Mouse (Mus musculus): ENCODE measurements around the gene Bcl9. TPM values are rescaled to one million over a fixed set of nuclear protein-coding genes. Genes with fewer than 3 reads are reported as not detected.
A peak's percentile ranks its signal among the peaks of the same experiment; 100 is the strongest.

Gene Bcl9
- total RNA-seq, 2 experiments from 2014 or later: 64.7 to 67.6 TPM

DNA sequence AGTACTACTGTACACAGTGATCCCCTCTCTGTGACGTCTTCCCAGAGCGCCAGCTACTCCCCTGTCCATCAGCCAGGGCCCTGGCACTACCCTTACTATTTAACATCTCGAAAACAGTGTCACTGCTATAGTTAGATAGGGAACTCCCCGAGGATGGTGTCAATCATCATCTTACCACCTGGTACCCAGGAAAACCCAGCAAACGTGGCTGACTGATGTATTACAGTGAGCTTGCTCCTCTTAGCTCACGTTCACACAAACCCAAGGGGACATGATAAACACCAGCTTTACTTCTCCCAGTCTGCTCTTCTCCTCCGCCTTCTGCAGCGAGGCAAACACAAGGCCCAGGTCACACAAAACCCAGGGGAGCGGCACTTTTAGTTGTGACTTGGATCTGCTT lies 74.5 kb downstream of the Bcl9 start:
- no peak overlapping the region for H3K4me3 ChIP-seq
- DNase-seq (ENCODE audit: low spot score in 2 of 2): no peak
- no peak overlapping the region for H3K27ac ChIP-seq
- no peak for TF ChIP-seq CTCF (conservative IDR thresholded peaks at IDR 0.05)

DNA sequence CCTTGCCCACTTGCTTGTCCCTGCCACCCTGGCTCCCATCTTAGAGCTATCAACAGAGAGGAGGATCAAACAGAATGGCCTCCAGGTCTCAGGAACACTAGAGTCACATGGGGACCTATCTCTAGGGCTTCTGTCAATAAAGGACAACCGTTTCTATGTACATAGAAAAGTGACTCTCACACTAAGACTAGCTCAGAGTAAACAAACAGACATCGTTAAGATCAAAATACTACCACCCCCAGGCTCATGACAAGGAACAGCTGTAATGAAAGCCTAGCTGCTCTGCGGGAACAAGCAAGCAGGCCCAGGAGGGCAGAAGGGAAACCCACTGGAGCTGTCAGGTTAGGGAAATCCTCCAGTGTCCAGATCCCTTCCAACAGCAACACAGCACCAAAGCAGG lies 82.2 kb downstream of the Bcl9 start:
- H3K27ac ChIP-seq: no peak overlapping the region
- TF ChIP-seq CTCF (conservative IDR thresholded peaks at IDR 0.05): no peak
- DNase-seq (ENCODE audit: low spot score in 2 of 2): no peak
- no peak overlapping the region for H3K4me3 ChIP-seq

GRCm38 (mm10) chr3:97214439-97214838 lies 83.3 kb downstream of the Bcl9 start:
- Histone ChIP-seq H3K27ac (no peak overlapping the region), H3K4me3 (no peak overlapping the region)
- DNase-seq (ENCODE audit: low spot score in 2 of 2): no peak
- TF ChIP-seq CTCF (conservative IDR thresholded peaks at IDR 0.05): no peak

GRCm38 (mm10) chr3:97213871-97214270 lies 83.8 kb downstream of the Bcl9 start:
- DNase-seq (ENCODE audit: low spot score in 2 of 2): no peak
- Histone ChIP-seq H3K27ac (no peak overlapping the region), H3K4me3 (no peak overlapping the region)
- TF ChIP-seq CTCF (conservative IDR thresholded peaks at IDR 0.05): no peak

DNA sequence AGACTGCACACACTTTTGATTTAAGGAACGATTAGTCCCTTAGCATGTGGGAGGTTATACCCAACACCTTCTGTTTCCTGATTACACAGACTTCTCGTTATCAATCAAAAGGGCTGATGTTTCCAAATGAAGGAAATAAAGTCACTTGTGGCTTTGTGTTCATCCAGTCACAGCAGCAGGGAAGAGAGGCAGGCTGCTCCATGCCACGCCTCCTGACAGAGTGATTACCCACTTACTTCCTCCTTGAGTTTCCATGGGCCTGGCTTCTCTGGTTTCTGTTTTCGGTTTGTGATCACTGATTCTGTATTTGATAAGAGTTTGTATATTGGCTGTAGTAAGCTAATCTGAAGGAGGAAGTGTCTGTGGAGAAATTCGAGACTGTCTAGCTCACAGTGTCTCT lies 86.5 kb downstream of the Bcl9 start:
- H3K27ac ChIP-seq: 0 out of 2 replicates have a peak overlapping the region, but pooled peaks have one; percentile 5
- no peak for DNase-seq (ENCODE audit: low spot score in 2 of 2)
- TF ChIP-seq CTCF (conservative IDR thresholded peaks at IDR 0.05): no peak
- H3K4me3 ChIP-seq: no peak overlapping the region

DNA sequence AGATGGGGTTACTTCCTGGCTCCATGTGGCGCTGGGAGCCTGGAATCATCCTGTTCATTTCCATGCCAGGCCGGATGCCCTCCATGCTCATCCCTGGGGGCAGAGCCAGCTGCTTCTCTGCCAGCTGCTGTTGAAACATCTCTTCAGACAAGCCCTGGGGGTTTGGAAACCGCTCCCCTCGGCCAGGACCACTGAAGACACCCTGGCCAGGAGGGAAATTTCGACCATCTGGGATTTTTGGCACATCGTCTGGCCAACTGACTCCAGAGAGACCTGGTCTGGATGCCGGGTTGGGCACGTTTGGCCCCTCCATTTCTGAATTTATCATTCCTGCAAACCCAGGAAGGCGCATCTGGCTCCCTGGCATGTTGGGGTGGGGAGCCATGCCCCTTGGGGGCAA lies 88.4 kb downstream of the Bcl9 start:
- TF ChIP-seq CTCF (conservative IDR thresholded peaks at IDR 0.05): no peak
- no peak overlapping the region for H3K27ac ChIP-seq
- no peak overlapping the region for H3K4me3 ChIP-seq
- DNase-seq (ENCODE audit: low spot score in 2 of 2): no peak

- TF ChIP-seq CTCF (conservative IDR thresholded peaks at IDR 0.05): no peak
- Histone ChIP-seq H3K4me3 (no peak overlapping the region), H3K27ac (no peak overlapping the region)
- DNase-seq (ENCODE audit: low spot score in 2 of 2): no peak
Measured at GRCm38 (mm10) chr3:97206521-97206920, 91.2 kb downstream of the Bcl9 start.

DNA sequence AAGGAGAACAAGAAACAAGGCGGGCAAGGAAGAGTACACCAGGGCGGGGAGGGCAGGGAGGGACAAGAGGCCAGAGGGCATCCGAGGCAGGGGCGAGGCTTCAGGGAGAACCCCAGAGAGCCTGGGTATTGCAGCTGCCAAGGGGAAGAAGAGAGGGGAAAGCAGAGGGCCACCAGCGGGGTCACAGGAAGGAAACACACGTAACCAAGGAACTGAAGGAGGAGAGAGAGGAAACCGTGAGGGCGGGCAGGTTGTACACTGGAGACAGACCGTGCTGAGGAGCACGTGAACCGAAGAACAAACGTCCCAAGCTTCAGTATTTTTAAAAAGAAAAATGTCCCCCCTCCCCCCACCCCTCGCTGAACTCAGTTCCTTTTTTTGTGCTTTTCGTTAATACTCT lies 93.8 kb downstream of the Bcl9 start:
- Histone ChIP-seq H3K27ac (no peak overlapping the region), H3K4me3 (no peak overlapping the region)
- TF ChIP-seq CTCF (conservative IDR thresholded peaks at IDR 0.05): no peak
- DNase-seq (ENCODE audit: low spot score in 2 of 2): no peak

GRCm38 (mm10) chr3:97201943-97202342 lies 95.8 kb downstream of the Bcl9 start:
- Histone ChIP-seq H3K4me3 (no peak overlapping the region), H3K27ac (no peak overlapping the region)
- peak; percentile 32 to 57 for DNase-seq (ENCODE audit: low spot score in 2 of 2)
- TF ChIP-seq CTCF (conservative IDR thresholded peaks at IDR 0.05): peak; percentile 95

GRCm38 (mm10) chr3:97199261-97199660 lies 98.5 kb downstream of the Bcl9 start:
- no peak overlapping the region for H3K4me3 ChIP-seq
- no peak for DNase-seq (ENCODE audit: low spot score in 2 of 2)
- H3K27ac ChIP-seq: no peak overlapping the region
- no peak for TF ChIP-seq CTCF (conservative IDR thresholded peaks at IDR 0.05)

DNA sequence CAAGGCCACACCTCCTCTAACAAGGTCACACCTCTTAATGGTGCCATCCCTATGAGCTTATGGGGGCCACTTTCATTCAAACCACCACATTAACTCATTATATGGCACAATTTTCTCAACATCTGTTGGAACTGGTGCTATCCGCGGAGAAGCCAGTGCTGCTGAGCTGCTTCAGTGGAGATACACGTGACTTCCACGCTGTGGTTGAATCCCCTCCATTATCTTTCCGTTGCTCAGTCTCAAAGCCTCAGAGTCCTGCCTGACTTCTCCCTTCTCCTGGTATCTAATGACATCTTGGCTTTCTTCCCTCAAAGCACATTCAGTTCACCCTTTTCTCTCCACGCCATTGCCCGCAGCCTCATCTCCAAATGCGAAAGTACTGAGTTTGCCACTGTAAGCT lies 101.1 kb downstream of the Bcl9 start:
- H3K27ac ChIP-seq: no peak overlapping the region
- TF ChIP-seq CTCF (conservative IDR thresholded peaks at IDR 0.05): no peak
- no peak overlapping the region for H3K4me3 ChIP-seq
- DNase-seq (ENCODE audit: low spot score in 2 of 2): no peak

DNA sequence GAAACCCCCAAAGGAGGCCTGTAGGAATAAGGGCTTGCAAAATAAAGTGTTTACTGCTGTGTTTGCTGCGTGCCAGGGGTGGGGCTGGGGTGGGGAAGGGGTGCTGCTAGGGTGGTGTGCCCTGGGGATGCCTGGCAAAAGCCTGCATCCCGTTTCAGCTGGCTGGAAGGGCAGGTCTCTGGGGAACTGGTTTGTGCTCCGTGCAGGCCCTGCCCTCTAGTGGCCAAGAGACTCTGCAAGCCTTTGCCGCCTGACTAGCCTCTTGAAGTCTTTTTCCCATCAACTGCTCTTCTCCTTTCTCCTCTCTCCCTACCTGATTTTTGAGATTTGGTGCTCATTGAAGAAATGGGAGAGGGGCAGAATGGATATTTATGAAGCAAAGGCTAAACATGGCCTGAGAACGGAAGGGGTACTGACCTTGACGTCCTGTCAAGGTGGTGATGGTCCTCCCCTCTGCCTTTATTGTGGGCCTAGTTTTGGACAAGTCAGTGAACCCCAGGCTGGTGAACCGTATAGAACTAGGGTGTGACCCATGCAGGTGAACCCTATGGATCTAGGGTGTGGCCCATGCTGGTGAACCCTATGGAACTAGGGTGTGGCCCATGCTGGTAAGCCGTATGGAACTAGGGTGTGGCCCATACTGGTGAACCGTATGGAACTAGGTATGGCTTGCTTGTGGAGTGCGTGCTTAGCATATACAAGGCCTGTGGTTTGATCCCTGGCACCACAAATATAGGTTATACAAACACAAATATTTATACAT lies 112.4 kb downstream of the Bcl9 start:
- H3K27ac ChIP-seq: no peak overlapping the region
- H3K4me3 ChIP-seq: no peak overlapping the region
- DNase-seq (ENCODE audit: low spot score in 2 of 2): peak; percentile 70 to 77
- TF ChIP-seq CTCF (conservative IDR thresholded peaks at IDR 0.05): peak; percentile 98

DNA sequence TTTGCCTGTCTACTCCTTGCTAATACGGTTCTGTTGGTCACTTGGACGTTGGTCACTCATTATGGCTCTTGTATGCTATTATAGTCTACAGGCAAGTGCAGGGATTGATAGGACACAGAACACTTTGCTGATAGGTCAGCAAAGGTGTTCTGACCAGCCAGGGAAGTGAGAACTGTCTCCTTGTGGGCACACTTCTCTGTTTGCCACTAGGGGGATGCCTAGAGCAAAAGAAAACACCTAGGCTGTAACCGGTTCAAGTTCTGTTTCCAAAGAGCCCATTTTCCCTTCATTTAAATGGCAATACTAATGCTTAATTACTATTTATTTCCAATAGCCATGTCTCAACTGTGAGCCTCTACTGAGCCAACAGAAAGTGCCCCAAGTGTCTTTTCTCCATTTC lies 113.9 kb downstream of the Bcl9 start:
- DNase-seq (ENCODE audit: low spot score in 2 of 2): no peak
- no peak overlapping the region for H3K4me3 ChIP-seq
- no peak overlapping the region for H3K27ac ChIP-seq
- TF ChIP-seq CTCF (conservative IDR thresholded peaks at IDR 0.05): peak; percentile 82

DNA sequence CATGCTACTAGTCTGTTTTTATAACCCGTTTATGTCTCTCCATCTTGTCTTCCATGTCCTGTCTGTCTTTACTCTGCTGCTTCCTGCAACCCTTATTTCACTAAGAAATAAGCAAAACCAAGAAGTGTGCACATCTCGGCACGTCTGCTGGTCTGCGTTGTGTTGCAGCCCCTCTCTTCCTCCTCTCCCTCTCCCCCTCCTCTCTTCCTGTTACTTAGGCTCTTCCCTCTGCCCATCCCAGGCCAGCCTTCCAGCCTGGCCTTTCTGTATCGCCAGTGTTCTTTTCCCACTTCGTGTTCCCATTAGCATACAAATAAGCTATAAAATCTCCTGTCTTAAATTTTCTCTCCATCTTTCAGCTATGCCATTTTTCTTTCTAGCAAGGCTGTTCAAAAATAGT lies 117.2 kb downstream of the Bcl9 start:
- no peak overlapping the region for H3K27ac ChIP-seq
- TF ChIP-seq CTCF (conservative IDR thresholded peaks at IDR 0.05): no peak
- no peak for DNase-seq (ENCODE audit: low spot score in 2 of 2)
- no peak overlapping the region for H3K4me3 ChIP-seq

All from layer of hippocampus, adult 2 months (tissue).